Mouse (Mus musculus): ENCODE data around the gene Tmem131l. TPM values are rescaled to one million over a fixed set of nuclear protein-coding genes. Genes with fewer than 3 reads are reported as not detected.

Gene Tmem131l
- polyA plus RNA-seq, 1 experiment from 2014 or later, result 70.8 TPM

GRCm38 (mm10) chr3:83978497-83979410 lies 61.2 kb downstream of the Tmem131l start:
- peak overlapping the region; percentile 86 for H3K27ac ChIP-seq
- DNase-seq (ENCODE audit: low spot score), result no peak
- no peaks in the 10 kb centered on the region for H3K27me3 ChIP-seq (ENCODE audit: insufficient read depth, poor library complexity, severe bottlenecking)
- 88% methylated on average over 4 of the region's 4 CpGs for WGBS
- H3K4me1 ChIP-seq (replicated peaks), result peaks cover 87% of the 10 kb centered on the region
- H3K9me3 ChIP-seq, result no peaks in the 10 kb centered on the region
- no peak overlapping the region for H3K4me3 ChIP-seq
- H3K36me3 ChIP-seq, result no peaks in the 10 kb centered on the region

GRCm38 (mm10) chr3:83977817-83978216 lies 62.2 kb downstream of the Tmem131l start:
- Histone ChIP-seq H3K4me1 (replicated peaks) (peaks cover 87% of the 10 kb centered on the region), H3K27ac (no peak overlapping the region), H3K27me3 (ENCODE audit: insufficient read depth, poor library complexity, severe bottlenecking) (no peaks in the 10 kb centered on the region), H3K4me3 (no peak overlapping the region), H3K9me3 (no peaks in the 10 kb centered on the region), H3K36me3 (no peaks in the 10 kb centered on the region)
- 84% methylated on average over 3 of the region's 3 CpGs for WGBS
- DNase-seq (ENCODE audit: low spot score), result no peak

GRCm38 (mm10) chr3:83976161-83976560 lies 63.8 kb downstream of the Tmem131l start:
- H3K27ac ChIP-seq, result no peak overlapping the region
- no peaks in the 10 kb centered on the region for H3K9me3 ChIP-seq
- DNase-seq (ENCODE audit: low spot score), result no peak
- no peaks in the 10 kb centered on the region for H3K36me3 ChIP-seq
- no peaks in the 10 kb centered on the region for H3K27me3 ChIP-seq (ENCODE audit: insufficient read depth, poor library complexity, severe bottlenecking)
- peaks cover 91% of the 10 kb centered on the region for H3K4me1 ChIP-seq (replicated peaks)
- 78% methylated on average over 3 of the region's 3 CpGs for WGBS
- H3K4me3 ChIP-seq, result no peak overlapping the region

- H3K4me3 ChIP-seq, result no peak overlapping the region
- no peaks in the 10 kb centered on the region for H3K9me3 ChIP-seq
- DNase-seq (ENCODE audit: low spot score), result no peak
- WGBS, result 74% methylated on average over 2 of the region's 2 CpGs
- H3K4me1 ChIP-seq (replicated peaks), result peaks cover 77% of the 10 kb centered on the region
- H3K27ac ChIP-seq, result no peak overlapping the region
- H3K36me3 ChIP-seq, result peaks cover 6% of the 10 kb centered on the region; the same call in 1 of the 2 replicates
- no peaks in the 10 kb centered on the region for H3K27me3 ChIP-seq (ENCODE audit: insufficient read depth, poor library complexity, severe bottlenecking)
Measured at GRCm38 (mm10) chr3:83973339-83973738, 66.6 kb downstream of the Tmem131l start.

- H3K4me1 ChIP-seq (replicated peaks), result peaks cover 64% of the 10 kb centered on the region
- H3K27me3 ChIP-seq (ENCODE audit: insufficient read depth, poor library complexity, severe bottlenecking), result no peaks in the 10 kb centered on the region
- no peak for DNase-seq (ENCODE audit: low spot score)
- WGBS, result 22% methylated on average over 1 of the region's 1 CpGs
- H3K27ac ChIP-seq, result peak overlapping the region; percentile 75
- H3K9me3 ChIP-seq, result no peaks in the 10 kb centered on the region
- no peak overlapping the region for H3K4me3 ChIP-seq
- peaks cover 15% of the 10 kb centered on the region; the same call in 1 of the 2 replicates for H3K36me3 ChIP-seq
Measured at GRCm38 (mm10) chr3:83970629-83971028, 69.3 kb downstream of the Tmem131l start.

- no peak for DNase-seq (ENCODE audit: low spot score)
- peaks cover 59% of the 10 kb centered on the region for H3K4me1 ChIP-seq (replicated peaks)
- no peak overlapping the region for H3K27ac ChIP-seq
- 89% methylated on average over 4 of the region's 4 CpGs for WGBS
- H3K36me3 ChIP-seq, result peaks cover 20% of the 10 kb centered on the region; the same call in 1 of the 2 replicates
- no peaks in the 10 kb centered on the region for H3K27me3 ChIP-seq (ENCODE audit: insufficient read depth, poor library complexity, severe bottlenecking)
- H3K4me3 ChIP-seq, result no peak overlapping the region
- H3K9me3 ChIP-seq, result no peaks in the 10 kb centered on the region
Measured at GRCm38 (mm10) chr3:83969081-83969480, 70.9 kb downstream of the Tmem131l start.

- H3K27me3 ChIP-seq (ENCODE audit: insufficient read depth, poor library complexity, severe bottlenecking), result no peaks in the 10 kb centered on the region
- peaks cover 22% of the 10 kb centered on the region; the same call in 1 of the 2 replicates for H3K36me3 ChIP-seq
- no peak for DNase-seq (ENCODE audit: low spot score)
- H3K27ac ChIP-seq, result no peak overlapping the region
- H3K9me3 ChIP-seq, result no peaks in the 10 kb centered on the region
- whole genome bisulfite sequencing, result 69% methylated on average over 3 of the region's 3 CpGs
- peaks cover 47% of the 10 kb centered on the region for H3K4me1 ChIP-seq (replicated peaks)
- no peak overlapping the region for H3K4me3 ChIP-seq
Measured at GRCm38 (mm10) chr3:83967791-83968190, 72.2 kb downstream of the Tmem131l start.

- H3K27me3 ChIP-seq (ENCODE audit: insufficient read depth, poor library complexity, severe bottlenecking), result no peaks in the 10 kb centered on the region
- peaks cover 26% of the 10 kb centered on the region for H3K4me1 ChIP-seq (replicated peaks)
- H3K27ac ChIP-seq, result peak overlapping the region; percentile 45
- H3K9me3 ChIP-seq, result no peaks in the 10 kb centered on the region
- DNase-seq (ENCODE audit: low spot score), result no peak
- H3K36me3 ChIP-seq, result peaks cover 47% of the 10 kb centered on the region
- 75% methylated on average over 2 of the region's 2 CpGs for WGBS
- H3K4me3 ChIP-seq, result no peak overlapping the region
Measured at GRCm38 (mm10) chr3:83965333-83965732, 74.6 kb downstream of the Tmem131l start.

GRCm38 (mm10) chr3:83963705-83964104 lies 76.3 kb downstream of the Tmem131l start:
- no peak for DNase-seq (ENCODE audit: low spot score)
- Histone ChIP-seq H3K4me3 (no peak overlapping the region), H3K36me3 (peaks cover 58% of the 10 kb centered on the region), H3K9me3 (no peaks in the 10 kb centered on the region), H3K27me3 (ENCODE audit: insufficient read depth, poor library complexity, severe bottlenecking) (no peaks in the 10 kb centered on the region), H3K27ac (no peak overlapping the region), H3K4me1 (replicated peaks) (peaks cover 20% of the 10 kb centered on the region)
- WGBS, result 92% methylated on average over 5 of the region's 5 CpGs

GRCm38 (mm10) chr3:83962571-83962970 lies 77.4 kb downstream of the Tmem131l start:
- Histone ChIP-seq H3K27ac (no peak overlapping the region), H3K27me3 (ENCODE audit: insufficient read depth, poor library complexity, severe bottlenecking) (no peaks in the 10 kb centered on the region), H3K9me3 (no peaks in the 10 kb centered on the region), H3K4me1 (replicated peaks) (peaks cover 20% of the 10 kb centered on the region), H3K36me3 (peaks cover 68% of the 10 kb centered on the region), H3K4me3 (no peak overlapping the region)
- no peak for DNase-seq (ENCODE audit: low spot score)
- 72% methylated on average over 3 of the region's 3 CpGs for WGBS

- peaks cover 68% of the 10 kb centered on the region for H3K36me3 ChIP-seq
- 90% methylated on average over 7 of the region's 7 CpGs for WGBS
- H3K27me3 ChIP-seq (ENCODE audit: insufficient read depth, poor library complexity, severe bottlenecking), result no peaks in the 10 kb centered on the region
- no peak overlapping the region for H3K4me3 ChIP-seq
- H3K9me3 ChIP-seq, result no peaks in the 10 kb centered on the region
- peaks cover 16% of the 10 kb centered on the region for H3K4me1 ChIP-seq (replicated peaks)
- no peak overlapping the region for H3K27ac ChIP-seq
- no peak for DNase-seq (ENCODE audit: low spot score)
Measured at GRCm38 (mm10) chr3:83962076-83962475, 77.9 kb downstream of the Tmem131l start.

- H3K27ac ChIP-seq, result no peak overlapping the region
- no peaks in the 10 kb centered on the region for H3K27me3 ChIP-seq (ENCODE audit: insufficient read depth, poor library complexity, severe bottlenecking)
- 94% methylated on average over 7 of the region's 7 CpGs for WGBS
- no peak for DNase-seq (ENCODE audit: low spot score)
- 0 out of 2 replicates have a peak, but pooled peaks cover 4% of the 10 kb centered on the region for H3K4me1 ChIP-seq (replicated peaks)
- no peaks in the 10 kb centered on the region for H3K9me3 ChIP-seq
- H3K36me3 ChIP-seq, result peaks cover 82% of the 10 kb centered on the region
- H3K4me3 ChIP-seq, result no peak overlapping the region
Measured at GRCm38 (mm10) chr3:83958951-83959681, 80.9 kb downstream of the Tmem131l start.

GRCm38 (mm10) chr3:83953879-83954278 lies 86.1 kb downstream of the Tmem131l start:
- H3K4me1 ChIP-seq (replicated peaks), result no peaks in the 10 kb centered on the region
- no peak overlapping the region for H3K27ac ChIP-seq
- H3K9me3 ChIP-seq, result no peaks in the 10 kb centered on the region
- no peak overlapping the region for H3K4me3 ChIP-seq
- no peaks in the 10 kb centered on the region for H3K27me3 ChIP-seq (ENCODE audit: insufficient read depth, poor library complexity, severe bottlenecking)
- peaks cover 81% of the 10 kb centered on the region for H3K36me3 ChIP-seq
- no peak for DNase-seq (ENCODE audit: low spot score)
- 90% methylated on average over 8 of the region's 8 CpGs for WGBS
